Mouse (Mus musculus) fat pad, adult 2 months (tissue): ENCODE data around the gene Ascc1.
"Not testable (repeated sequence)": the region's sequence is repeated elsewhere in the genome, so short reads cannot be mapped to it uniquely, and the experiment has no call there.

Experiments used
- DNase-seq: peaks from one replicate; pipeline ENCODE4 v3.0.0-alpha.2; 2011; ENCODE audit warnings: low read depth, low spot score; ENCODE audit errors: extremely low read depth

Ascc1 gene

GRCm38 (mm10) chr10:59977141-59977540 is 25.5 kb upstream of the Ascc1 start:
- DNase-seq, result no peak

GRCm38 (mm10) chr10:59977715-59978343 is 24.8 kb upstream of the Ascc1 start:
- peak; percentile 62 for DNase-seq

GRCm38 (mm10) chr10:59978401-59978800 is 24.2 kb upstream of the Ascc1 start:
- DNase-seq, result no peak

- DNase-seq, result no peak
These were observed 23.5 kb upstream of the Ascc1 start for GRCm38 (mm10) chr10:59978873-59979743.

GRCm38 (mm10) chr10:59980815-59981244 is 21.8 kb upstream of the Ascc1 start:
- DNase-seq, result no peak

GRCm38 (mm10) chr10:59981336-59981735 is 21.3 kb upstream of the Ascc1 start:
- DNase-seq, result no peak

GRCm38 (mm10) chr10:59981792-59982191 is 20.8 kb upstream of the Ascc1 start:
- DNase-seq, result no peak

- DNase-seq, result no peak
These were observed 20.2 kb upstream of the Ascc1 start for GRCm38 (mm10) chr10:59982379-59982873.

- DNase-seq, result no peak
These were observed 14.6 kb upstream of the Ascc1 start for GRCm38 (mm10) chr10:59988036-59988435.

- no peak for DNase-seq
These were observed 12.2 kb upstream of the Ascc1 start for GRCm38 (mm10) chr10:59990393-59990792.

GRCm38 (mm10) chr10:59991262-59991880 is 11.2 kb upstream of the Ascc1 start:
- no peak for DNase-seq

- no peak for DNase-seq
These were observed 10.6 kb upstream of the Ascc1 start for GRCm38 (mm10) chr10:59992024-59992423.

GRCm38 (mm10) chr10:59993813-59994212 is 8.8 kb upstream of the Ascc1 start:
- DNase-seq, result not testable (repeated sequence)

GRCm38 (mm10) chr10:59995889-59996288 is 6.7 kb upstream of the Ascc1 start:
- DNase-seq, result no peak

GRCm38 (mm10) chr10:59997591-59997990 is 5.0 kb upstream of the Ascc1 start:
- DNase-seq, result no peak

- no peak for DNase-seq
These were observed 3.5 kb upstream of the Ascc1 start for GRCm38 (mm10) chr10:59999057-59999456.

- DNase-seq, result not testable (repeated sequence)
These were observed 942 bp upstream of the Ascc1 start for GRCm38 (mm10) chr10:60001663-60002062.

- DNase-seq, result no peak
These were observed 402 bp upstream of the Ascc1 start for GRCm38 (mm10) chr10:60002203-60002602.

- DNase-seq, result no peak
These were observed 678 bp downstream of the Ascc1 start for GRCm38 (mm10) chr10:60003213-60003752.

- DNase-seq, result no peak
These were observed 1.2 kb downstream of the Ascc1 start for GRCm38 (mm10) chr10:60003847-60004246.

- DNase-seq, result no peak
These were observed 2.7 kb downstream of the Ascc1 start for GRCm38 (mm10) chr10:60005264-60005663.
